Mouse (Mus musculus): ENCODE measurements around the gene Gpr27.
A peak's percentile ranks its signal among the peaks of the same experiment; 100 is the strongest.

The Gpr27 gene

GRCm38 (mm10) chr6:99692206-99692915 lies at the start of gene Gpr27:
Gene Gpr27, plus strand, starts transcription at chr6:99692679.
- DNase-seq (ENCODE audit: low read depth, low spot score), result peak; percentile 44

GRCm38 (mm10) chr6:99643439-99644199 lies 48.9 kb upstream of the Gpr27 start:
- DNase-seq (ENCODE audit: low read depth, low spot score), result no peak

GRCm38 (mm10) chr6:99644386-99644785 lies 48.1 kb upstream of the Gpr27 start:
- DNase-seq (ENCODE audit: low read depth, low spot score), result no peak

DNA sequence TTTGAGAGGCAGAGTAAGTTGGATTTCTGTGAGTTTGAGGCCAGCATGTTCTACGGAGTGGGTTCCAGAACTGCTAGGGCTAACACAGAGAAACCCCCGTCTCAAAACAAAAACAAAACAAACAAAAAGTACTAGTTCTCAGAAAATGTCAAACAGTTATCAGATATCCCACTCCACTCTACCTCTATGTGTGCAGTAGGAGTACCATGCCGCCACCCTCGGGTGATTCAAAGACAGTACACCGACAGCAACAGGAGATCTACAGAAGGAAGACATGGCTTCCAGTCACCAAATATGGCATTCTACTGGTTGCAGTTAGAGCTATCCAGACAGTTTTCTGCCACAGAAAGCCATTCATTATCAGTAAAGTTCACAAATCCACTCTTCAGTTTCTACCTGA lies 47.6 kb upstream of the Gpr27 start:
- no peak for DNase-seq (ENCODE audit: low read depth, low spot score)

DNA sequence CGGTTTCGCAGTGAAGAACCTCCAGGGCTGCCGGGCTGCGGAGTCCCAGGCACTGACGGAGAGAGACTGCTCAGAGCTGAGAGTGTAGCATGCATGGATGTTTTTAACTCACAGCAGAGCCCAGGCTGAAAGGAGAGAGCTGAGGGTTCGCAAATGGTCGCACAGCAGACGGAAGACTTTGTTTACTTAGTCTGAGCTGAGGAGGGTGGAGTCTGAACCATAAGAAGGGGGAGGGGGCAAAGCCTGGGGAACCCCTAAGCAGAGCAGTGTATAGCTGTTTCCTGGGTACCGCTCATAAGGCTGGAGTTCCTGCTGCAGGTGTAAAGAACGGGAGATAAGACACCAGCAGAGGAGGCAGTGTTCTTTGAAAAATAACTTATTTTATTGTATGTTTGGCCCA lies 46.1 kb upstream of the Gpr27 start:
- DNase-seq (ENCODE audit: low read depth, low spot score), result no peak

DNA sequence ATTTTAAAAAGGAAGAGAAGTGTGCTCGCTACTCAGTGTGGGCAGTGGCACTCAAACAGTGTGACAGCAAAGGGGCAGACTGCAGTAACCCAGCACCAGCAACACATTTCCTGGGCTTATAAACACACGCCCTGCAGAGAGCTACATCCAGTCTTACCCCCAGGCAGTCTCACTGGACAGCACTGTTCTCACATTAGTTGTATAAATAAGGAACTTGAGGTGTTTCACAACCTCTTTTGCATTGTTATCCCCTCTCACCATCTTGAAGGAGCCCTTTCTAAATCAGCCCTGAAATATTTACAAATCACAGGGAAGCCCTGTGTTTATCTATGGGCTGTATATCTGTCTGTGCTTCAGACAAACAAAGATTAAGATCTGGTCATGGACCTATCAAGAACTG lies 43.2 kb upstream of the Gpr27 start:
- no peak for DNase-seq (ENCODE audit: low read depth, low spot score)

- no peak for DNase-seq (ENCODE audit: low read depth, low spot score)
These were observed 40.1 kb upstream of the Gpr27 start for GRCm38 (mm10) chr6:99652341-99652740.

DNA sequence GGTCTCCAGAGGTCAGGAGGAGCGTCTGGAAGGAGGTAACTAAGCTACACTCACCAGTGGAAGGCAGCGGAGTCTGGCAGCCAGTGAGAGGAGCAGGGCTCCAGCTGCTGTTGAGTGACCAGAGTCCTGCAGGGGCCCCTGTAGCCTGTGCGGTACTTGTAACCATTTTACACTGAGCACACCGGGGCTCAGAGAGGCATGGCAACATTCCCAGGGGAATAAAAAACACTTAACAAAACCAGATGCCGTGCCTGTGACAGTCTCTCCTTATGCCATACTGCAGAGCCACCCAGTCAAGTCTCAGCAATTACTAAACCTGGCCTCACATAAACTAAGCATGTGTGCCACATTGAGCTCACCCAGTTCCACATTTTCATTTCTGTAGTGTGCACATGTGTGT lies 38.1 kb upstream of the Gpr27 start:
- peak; percentile 29 for DNase-seq (ENCODE audit: low read depth, low spot score)

DNA sequence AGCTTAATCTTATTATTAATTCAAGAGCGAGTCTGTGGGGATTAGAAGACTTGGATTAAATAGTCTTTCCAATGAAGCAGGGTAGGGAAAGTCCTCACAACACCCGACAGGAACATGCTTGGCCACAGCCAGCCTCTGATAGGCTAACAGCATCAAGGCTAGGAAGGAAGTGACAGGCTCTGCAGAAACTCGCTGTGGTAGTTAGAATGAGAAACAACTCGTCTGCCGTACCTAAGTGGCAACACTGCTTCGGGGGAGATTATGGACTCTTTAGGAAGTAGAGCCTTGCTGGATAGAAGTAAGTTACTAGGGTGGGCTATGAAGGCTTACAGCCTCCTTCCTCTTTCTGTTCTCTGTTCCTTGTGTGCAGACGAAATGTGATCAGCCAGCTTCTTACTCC lies 37.0 kb upstream of the Gpr27 start:
- no peak for DNase-seq (ENCODE audit: low read depth, low spot score)

DNA sequence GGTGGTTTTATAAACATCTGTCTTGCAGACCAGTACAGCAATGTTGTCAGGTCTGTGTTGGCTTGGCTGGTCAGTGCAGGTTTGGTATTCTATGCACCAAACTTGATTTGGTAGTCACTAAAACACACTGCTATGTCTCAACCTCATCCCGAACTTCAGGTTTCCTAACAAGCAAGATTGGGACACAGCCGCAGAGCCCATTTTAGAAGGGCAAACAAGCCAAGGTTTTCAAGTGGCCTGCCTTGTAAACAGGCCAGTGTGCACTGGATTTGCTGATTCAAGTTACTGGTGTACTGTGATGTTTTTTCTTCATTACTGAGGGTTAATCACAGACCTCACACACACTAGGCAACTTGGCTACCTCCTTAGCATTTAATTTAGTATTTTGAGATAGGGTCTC lies 36.4 kb upstream of the Gpr27 start:
- DNase-seq (ENCODE audit: low read depth, low spot score), result no peak

DNA sequence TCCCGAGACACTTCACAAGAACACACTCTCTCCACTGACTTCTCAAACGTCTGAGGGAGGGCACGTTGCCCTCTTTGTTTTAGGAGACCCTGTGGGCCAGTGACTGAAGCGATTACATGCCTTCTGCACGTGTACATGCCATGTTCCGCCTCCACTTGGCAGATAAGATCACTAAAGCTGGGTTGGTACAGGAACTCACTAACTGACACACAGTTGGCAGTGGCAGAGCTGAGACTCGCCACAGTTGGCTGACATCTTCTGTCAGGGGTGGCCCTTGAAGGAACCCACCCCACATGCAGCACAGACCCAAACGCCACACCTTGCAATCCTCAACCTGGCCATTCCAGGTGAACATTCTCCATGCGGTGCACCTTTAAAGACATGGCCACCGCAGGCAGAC lies 33.9 kb upstream of the Gpr27 start:
- no peak for DNase-seq (ENCODE audit: low read depth, low spot score)

GRCm38 (mm10) chr6:99660443-99660842 lies 32.0 kb upstream of the Gpr27 start:
- no peak for DNase-seq (ENCODE audit: low read depth, low spot score)

DNA sequence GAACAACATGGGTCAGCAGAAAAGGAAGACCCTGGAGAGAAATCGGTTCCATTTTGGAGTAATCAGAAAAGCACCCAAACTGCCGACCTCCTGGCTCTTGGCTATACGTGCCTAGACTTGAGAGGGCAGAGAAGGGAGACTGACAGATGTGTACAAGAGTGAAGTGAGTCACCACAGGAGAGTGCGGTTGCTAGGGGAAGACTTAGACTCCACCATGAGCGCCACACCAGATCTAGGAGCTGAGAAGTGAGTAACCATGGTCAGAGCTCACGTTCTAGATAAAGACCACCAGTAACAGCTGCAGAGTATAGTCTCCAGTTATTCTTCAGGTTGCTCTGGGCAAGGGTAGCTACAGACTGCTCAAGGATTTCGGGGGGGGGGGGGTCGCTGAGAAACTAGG lies 29.2 kb upstream of the Gpr27 start:
- DNase-seq (ENCODE audit: low read depth, low spot score), result no peak

DNA sequence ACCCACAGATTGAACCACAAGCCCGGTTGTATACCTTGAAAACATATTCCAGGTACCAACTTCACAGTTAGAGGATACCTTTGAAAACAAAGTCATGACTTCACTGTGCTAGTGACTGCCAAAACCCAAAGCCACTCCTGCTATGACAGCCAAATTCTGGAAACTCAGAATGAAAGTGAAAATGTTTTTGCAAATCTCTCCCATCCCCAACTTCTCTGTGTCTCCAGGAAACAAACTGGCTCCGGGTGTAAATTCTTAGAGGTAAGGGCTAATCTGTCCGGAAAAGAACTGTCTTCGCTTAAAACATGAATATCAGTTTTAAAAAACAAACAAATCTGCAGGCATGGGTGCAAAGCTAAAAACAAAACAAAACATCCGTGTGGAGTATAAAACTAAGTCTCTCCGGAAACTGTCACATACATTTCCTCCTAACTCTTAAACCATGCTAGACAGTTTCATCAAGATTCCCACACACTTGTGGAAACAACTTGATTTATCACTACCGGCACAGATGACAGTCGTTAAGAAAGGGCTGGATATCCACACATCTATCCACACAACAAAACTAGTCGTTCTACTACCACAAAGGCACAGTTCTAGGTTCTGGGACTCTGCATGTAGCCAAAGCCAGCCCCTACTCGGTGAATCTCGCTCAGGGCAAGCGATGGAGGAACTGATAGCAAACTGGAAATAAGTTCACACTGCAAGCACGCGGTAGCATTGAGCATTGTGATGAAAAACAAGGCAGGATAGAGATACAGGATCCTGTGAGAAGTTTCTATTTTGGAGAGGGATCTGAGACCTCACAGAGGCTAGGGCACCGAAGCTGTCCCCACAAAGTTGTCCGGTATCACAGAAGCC lies 26.8 kb upstream of the Gpr27 start:
- no peak for DNase-seq (ENCODE audit: low read depth, low spot score)

DNA sequence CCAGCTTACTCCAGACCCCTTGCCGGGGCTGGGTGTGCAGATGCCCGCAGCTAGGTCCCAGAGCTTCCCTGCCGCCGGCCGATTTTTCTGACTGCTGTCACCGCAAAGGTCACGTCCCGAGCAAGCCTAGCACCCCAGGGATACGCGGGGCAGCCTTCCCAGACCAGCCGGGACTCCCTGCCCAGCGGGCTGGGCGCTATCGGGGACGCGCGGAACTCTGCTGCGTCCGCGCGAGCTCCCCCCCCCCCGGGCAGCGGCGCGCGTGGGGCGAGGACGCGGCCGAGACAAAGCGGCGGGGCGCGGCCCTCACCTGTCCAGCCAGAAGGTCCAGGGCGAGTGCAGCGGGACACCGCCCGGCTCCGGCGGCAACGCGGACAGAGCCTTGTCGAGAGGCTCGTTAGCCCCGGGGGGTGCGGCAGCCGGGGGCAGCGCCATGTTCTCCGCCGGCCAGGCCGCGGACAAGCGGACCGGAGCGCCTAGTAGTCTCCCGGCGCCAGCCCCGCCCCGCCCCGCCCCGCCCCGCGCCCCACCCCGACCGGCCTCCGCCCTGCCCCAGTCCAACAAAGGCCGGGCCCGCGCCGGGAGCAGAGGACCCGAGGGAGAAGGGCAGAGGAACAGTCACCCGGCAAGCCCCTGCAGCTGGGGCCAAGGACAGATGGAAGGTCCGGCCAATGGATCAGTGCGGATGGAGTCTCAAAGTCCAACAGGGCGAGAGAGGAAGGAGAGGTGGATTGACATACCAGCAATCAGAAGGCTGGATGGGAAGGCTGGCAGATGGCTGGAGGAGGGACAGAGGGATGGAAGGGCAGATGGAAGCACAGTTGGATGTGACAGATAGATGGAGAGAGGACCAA lies 25.9 kb upstream of the Gpr27 start, which contains the start of the genes Eif4e3 and Gm20696:
Gene Eif4e3, minus strand, starts transcription at position 454 of the 854 bp plus-strand sequence.
Gene Gm20696, minus strand, starts transcription at position 480 of the 854 bp plus-strand sequence.
- DNase-seq (ENCODE audit: low read depth, low spot score), result peak; percentile 35

DNA sequence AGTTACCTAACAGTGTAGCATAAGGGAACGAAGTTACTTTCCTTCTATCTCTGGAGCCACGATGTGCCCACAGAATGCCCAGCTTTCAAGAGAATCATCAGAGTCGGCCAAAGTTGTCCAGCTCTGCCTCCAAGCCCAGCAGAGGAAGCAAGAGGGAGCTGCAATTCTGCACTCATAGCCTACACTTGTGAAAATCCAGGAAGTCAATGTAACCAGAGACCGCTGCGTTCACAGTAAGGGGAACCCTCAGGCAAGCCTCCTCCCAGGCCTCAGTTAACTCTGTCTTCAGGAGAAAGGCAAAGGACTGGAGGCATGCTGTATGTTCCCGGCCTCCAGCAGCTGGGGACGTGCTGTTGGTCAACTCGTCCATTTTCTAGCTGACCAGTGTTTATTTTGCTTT lies 25.2 kb upstream of the Gpr27 start:
- DNase-seq (ENCODE audit: low read depth, low spot score), result peak; percentile 58

DNA sequence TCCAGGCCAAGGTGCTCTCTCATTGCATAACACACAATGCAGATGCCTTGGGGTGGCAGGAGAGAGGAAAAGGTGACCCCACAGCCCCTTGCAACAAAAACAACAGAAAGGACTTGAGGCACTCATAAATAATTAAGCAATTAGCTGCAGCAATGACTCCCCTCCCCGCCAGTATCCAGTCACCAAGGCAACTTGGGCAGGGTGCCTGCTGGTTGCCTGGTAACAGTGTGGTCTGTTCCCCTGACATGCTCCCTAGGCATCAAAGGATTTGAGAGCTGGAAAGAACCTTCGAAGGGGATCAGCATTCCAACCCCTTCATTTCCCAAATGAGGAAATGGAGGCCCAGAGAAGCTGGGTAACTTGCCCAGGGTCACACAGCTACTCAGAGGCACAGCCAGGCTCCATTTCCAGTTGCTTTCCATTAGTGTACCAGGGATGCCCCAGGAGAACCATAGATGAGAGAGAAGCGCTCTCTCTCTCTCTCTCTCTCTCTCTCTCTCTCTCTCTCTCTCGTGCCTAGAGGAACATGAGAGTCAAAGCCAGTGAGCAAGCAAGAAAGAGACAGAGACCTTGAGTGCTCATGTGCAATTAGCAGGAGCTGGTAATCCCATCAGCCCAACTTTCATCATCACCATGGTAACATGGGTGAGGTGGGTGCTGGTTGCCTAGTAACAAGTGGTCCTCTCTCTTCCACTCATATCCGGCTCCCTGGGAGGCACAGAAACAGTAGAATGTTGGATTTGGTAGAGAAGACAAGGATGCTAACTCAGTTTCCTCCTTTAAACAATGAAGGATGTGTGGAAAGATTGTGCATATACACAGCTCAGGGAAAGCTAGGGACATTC lies 22.8 kb upstream of the Gpr27 start:
- DNase-seq (ENCODE audit: low read depth, low spot score), result no peak

GRCm38 (mm10) chr6:99670481-99671119 lies 21.9 kb upstream of the Gpr27 start:
- peak; percentile 75 for DNase-seq (ENCODE audit: low read depth, low spot score)

DNA sequence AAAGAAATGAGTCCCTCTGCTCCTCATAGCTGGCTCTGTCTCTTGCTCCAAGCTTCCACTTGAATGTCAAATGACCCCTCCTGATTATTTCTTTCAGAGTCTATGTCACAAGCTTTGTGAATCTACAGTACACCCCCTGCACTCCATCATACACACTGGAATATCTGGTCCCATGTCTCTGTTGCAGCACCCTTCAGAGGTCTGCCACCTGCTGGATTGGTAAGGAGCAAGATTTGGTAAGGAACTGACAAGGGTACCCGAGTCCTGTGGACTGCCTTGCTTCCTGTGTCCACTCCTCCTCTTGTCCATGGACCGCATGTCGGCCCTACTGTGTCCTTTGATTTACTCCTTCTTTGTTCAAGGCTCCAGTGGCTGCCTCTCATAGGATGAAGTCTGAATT lies 20.7 kb upstream of the Gpr27 start:
- DNase-seq (ENCODE audit: low read depth, low spot score), result no peak

DNA sequence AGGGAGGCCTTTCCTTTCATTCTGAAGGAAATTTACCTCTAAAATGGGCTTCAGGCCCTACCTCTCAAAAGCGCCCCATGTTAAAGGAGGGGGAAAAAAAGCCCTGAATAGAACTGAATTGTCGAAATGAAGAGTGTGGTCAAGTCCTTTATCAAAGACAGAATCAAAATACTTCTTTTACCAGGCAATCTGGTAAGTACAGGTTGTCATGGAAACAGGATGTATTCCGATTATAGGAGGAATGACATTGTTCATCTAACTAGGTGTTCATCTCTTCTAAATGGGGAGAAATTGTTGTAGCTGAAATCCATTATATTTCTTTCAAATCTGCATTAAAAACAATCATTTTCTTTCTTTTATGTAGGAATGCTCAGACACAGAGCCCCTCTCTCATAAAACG lies 18.0 kb upstream of the Gpr27 start:
- no peak for DNase-seq (ENCODE audit: low read depth, low spot score)

Data from forelimb bud, embryonic 11.5 days (tissue).